Mouse (Mus musculus) granulocyte monocyte progenitor cell, adult 5-6 weeks (primary cell): Measurements from ENCODE around the gene Myh13. TPM values are rescaled to one million over a fixed set of nuclear protein-coding genes. Genes with fewer than 3 reads are reported as not detected.

Source experiments
- ATAC-seq: replicated peaks from 2 replicates; pipeline ENCODE4 v1.8.0; 2016; ENCODE audit warnings: mild to moderate bottlenecking, moderate TSS enrichment, inconsistent platforms; ENCODE audit not compliant: poor library complexity, severe bottlenecking
- total RNA-seq, 2 experiments: library from RNA; stranded (forward) in 1 of 2; stranded (reverse) in 1 of 2; fragments of 200-712, 200-1000 nt in 1 of 2; fragments of >200 nt in 1 of 2; fragmentation: Nextera tagmentation in 1 of 2; gene quantifications; 2 replicates each; pipeline ENCODE4 v1.2.3; 2014 to 2017

Gene Myh13
- total RNA-seq, 2 experiments from 2014 or later, result not detected

- ATAC-seq, result no peak
Measured at GRCm38 (mm10) chr11:67386815-67387415, 65.5 kb downstream of the Myh13 start.

DNA sequence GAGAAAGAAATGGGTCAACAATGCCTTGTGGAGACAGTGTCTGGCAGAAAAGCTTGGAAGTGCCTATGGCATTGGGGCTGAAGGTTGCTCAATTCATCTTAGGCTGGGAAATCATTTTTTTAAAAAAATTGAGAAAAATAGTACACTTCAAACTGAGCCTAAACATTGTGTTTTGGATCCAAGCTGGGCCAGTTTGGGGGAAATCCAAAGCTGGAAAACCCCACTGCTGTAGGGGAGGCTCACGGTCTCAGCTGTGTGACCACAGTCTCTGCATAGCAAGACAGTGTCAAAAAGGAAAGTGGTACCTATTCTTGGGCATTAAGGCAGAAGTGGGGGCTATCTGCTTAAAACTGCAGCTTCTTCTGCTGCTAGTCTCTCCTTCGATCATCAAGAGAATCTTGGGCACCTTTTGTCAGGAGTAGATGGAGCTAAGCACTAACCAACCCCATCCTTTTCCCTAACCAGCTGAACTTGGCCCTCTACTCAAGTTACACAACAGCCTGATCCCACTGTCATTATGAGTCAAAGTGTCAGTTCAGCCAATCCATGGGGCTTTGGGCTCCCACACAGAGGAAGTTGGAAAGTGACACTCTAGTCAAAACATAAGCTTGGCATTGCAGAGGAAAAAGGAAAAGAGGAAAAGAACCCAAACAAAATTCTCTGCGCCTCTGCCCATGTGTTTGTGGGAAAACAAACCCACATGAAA is 69.4 kb downstream of the Myh13 start:
- no peak for ATAC-seq

DNA sequence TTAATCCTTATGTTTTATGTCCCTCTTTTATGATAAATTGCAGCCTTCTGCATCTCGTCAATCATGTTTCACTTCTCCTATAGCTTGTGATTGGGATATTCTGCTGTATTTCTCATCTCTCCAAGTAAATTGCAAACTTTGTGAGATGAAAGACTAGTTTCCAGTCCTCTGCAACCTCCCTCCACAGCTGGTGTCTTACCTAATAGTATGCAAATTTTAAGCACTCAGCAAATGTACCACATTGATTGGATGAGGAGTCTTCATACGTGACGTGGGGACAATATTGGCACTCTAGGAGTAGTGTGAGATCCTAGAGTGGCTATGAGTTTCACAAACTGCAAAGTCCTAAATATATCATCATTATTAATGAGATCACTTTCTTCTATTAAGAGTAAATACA is 70.9 kb downstream of the Myh13 start:
- no peak for ATAC-seq

- ATAC-seq, result no peak
Measured at GRCm38 (mm10) chr11:67400956-67401355, 79.5 kb downstream of the Myh13 start.

DNA sequence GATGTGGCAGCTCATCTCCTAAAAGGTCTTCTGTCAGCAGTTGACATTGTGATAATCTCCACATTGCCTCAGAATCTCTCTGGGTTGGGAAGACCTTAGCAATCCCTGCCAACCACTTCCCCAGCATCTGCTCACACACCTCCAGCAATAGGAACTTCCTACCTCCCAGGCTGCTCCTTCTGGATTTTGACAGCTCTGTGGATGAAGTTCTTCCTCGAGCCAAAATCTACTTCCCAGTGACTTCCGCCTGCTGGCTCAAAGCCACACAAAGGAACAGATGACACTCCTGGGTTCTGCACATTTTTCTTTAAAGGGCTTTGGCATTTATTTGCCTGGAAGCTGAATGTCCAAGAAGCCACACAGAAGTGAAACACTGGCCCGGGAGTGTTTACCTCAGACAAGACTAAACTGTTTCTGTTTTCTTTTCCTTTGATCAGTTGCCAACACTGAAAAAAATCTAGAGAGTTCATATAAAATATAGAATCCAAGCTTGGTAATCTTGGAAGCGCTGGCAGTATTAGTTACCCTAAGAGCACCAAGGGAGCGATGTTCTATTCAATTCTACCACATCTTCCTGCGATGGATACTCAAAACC is 93.0 kb downstream of the Myh13 start:
- no peak for ATAC-seq

Other genes starting within 250 kb of the Myh13 start
- gene Myh3, start 243.4 kb upstream of the Myh13 start, total RNA-seq (2014; fragmentation: Nextera tagmentation), result not detected in 2 replicates
- gene Myh3, start 243.4 kb upstream of the Myh13 start, total RNA-seq (2017), result not detected in 2 replicates
- not detected in 2 replicates for gene Myh2, start 150.6 kb upstream of the Myh13 start, total RNA-seq (2014; fragmentation: Nextera tagmentation)
- not detected in 2 replicates for gene Myh2, start 150.6 kb upstream of the Myh13 start, total RNA-seq (2017)
- not detected in 2 replicates for gene Myh1, start 121.6 kb upstream of the Myh13 start, total RNA-seq (2014; fragmentation: Nextera tagmentation)
- not detected in 2 replicates for gene Myh1, start 121.6 kb upstream of the Myh13 start, total RNA-seq (2017)
- not detected in 2 replicates for gene Myh4, start 83.6 kb upstream of the Myh13 start, total RNA-seq (2014; fragmentation: Nextera tagmentation)
- not detected in 2 replicates for gene Myh4, start 83.6 kb upstream of the Myh13 start, total RNA-seq (2017)
- not detected in 2 replicates for gene Myh8, start 44.5 kb upstream of the Myh13 start, total RNA-seq (2014; fragmentation: Nextera tagmentation)
- gene Myh8, start 44.5 kb upstream of the Myh13 start, total RNA-seq (2017), result not detected in 2 replicates
- gene Gas7, start 133.8 kb downstream of the Myh13 start, total RNA-seq (2014; fragmentation: Nextera tagmentation), result 17.3 and 18.8 TPM in 2 replicates
- gene Gas7, start 133.8 kb downstream of the Myh13 start, total RNA-seq (2017), result 10.1 and 12.3 TPM in 2 replicates